Mouse (Mus musculus) bone marrow macrophage, adult 2 months (primary cell): ENCODE data around the gene Asic2.

Source experiments
- CTCF ChIP-seq: IDR thresholded peaks from 2 replicates; pipeline ENCODE4 v1.5.1; 2012; ENCODE audit warnings: low read depth, mild to moderate bottlenecking, low read length, moderate library complexity
- POLR2A ChIP-seq: IDR thresholded peaks from 2 replicates; pipeline ENCODE4 v1.6.1; 2012; ENCODE audit warnings: mild to moderate bottlenecking, low read depth, low read length, borderline replicate concordance

- no peak for TF ChIP-seq POLR2A
- no peak for TF ChIP-seq CTCF
These were observed 541.4 kb downstream of the Asic2 start for GRCm38 (mm10) chr11:81426857-81427256.
